Mouse (Mus musculus): ENCODE results near the gene Hist1h2aa.

The Hist1h2aa gene

DNA sequence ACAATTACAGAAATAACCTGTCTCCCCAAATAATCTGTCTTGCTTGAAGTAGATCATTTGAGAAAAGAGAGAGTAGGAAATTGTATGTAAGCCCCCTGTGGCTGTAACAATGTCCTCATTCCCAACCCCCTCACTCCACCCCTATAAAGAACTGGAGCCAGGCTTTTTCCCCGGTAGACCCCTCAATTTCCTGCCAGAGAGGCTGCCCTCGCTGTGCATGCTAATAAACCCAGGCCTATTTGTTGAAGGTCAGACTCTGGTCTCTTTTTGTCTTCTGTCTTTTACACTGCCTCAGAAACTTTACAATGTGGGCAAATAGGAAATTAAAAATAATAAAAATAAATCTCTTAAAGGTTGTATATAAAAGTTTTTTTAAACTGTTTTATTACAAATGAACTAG, 12.0 kb downstream of the Hist1h2aa start:
- no peak for DNase-seq (ENCODE audit: low spot score)

- no peak for DNase-seq (ENCODE audit: low spot score)
These were observed 15.4 kb downstream of the Hist1h2aa start for GRCm38 (mm10) chr13:23949484-23950246.

- peak; percentile 22 for DNase-seq (ENCODE audit: low spot score)
These were observed 16.7 kb downstream of the Hist1h2aa start for GRCm38 (mm10) chr13:23950928-23951327.

DNA sequence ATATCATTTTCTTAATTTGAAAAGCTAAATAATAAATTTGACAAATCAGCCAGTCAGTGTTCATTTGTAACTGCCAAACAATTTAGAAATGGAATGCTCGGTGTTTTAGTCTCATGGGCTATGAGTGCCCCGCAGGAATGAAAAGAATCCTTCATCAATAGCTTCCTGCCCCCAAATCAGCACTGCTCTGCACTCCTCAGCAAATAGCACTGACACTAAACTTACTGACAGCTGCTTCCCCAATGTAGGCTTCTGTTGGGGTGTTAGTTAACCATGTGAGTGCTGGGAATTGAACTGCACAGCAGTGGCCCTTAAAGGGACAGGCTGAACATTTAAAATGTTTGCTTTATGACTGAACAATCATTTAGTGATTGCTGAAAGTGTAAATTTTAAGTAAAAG, 25.5 kb downstream of the Hist1h2aa start:
- no peak for DNase-seq (ENCODE audit: low spot score)

DNA sequence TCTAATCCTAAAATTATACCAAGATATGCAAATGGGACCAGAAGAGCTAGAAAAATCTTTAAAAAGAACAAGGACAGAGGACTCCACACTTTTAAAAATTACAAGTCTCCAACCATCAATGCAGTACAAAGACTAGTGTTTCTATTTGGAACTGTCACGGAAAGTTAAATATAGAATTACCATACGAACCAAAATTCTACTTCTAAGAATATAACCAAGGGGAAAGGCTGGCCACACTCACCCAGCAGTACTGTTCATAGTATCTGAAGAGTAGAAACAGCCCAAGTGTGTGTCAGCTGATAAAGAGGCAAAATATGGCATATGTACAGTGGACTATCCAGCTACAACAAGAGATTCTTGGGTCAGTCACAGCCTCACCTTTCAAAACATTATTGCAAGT, 30.6 kb downstream of the Hist1h2aa start:
- no peak for DNase-seq (ENCODE audit: low spot score)

GRCm38 (mm10) chr13:23971870-23972269, 37.6 kb downstream of the Hist1h2aa start:
- DNase-seq (ENCODE audit: low spot score) = no peak

GRCm38 (mm10) chr13:23972271-23972670, 38.0 kb downstream of the Hist1h2aa start:
- DNase-seq (ENCODE audit: low spot score) = no peak
